Mouse (Mus musculus): ENCODE results near the gene Sept14. TPM values are rescaled to one million over a fixed set of nuclear protein-coding genes. Genes with fewer than 3 reads are reported as not detected.

The Sept14 gene
- polyA plus RNA-seq, 1 experiment from 2014 or later, result not detected

GRCm38 (mm10) chr5:129670036-129670458 lies 38.3 kb downstream of the Sept14 start, which contains the start of gene Zfp11:
TSS of gene Zfp11 (minus strand) at chr5:129670099.
- ATAC-seq (ENCODE audit: insufficient number of reproducible peaks, low FRiP score), result peak; percentile 87
- Histone ChIP-seq H3K4me3 (peak within 1 kb of the TSS; percentile 93), H3K27me3 (replicated peaks) (no peaks in the 10 kb centered on the region), H3K36me3 (no peaks in the 10 kb centered on the region), H3K4me2 (peak within 1 kb of the TSS; percentile 80), H3K9ac (peak within 1 kb of the TSS; percentile 90), H3K9me3 (replicated peaks) (peaks cover 11% of the 10 kb centered on the region; the same call in 1 of the 2 replicates), H3K4me1 (replicated peaks) (0 out of 2 replicates have a peak, but pooled peaks cover 6% of the 10 kb centered on the region), H3K27ac (ENCODE audit: poor library complexity, severe bottlenecking) (0 out of 2 replicates have a peak within 1 kb of the TSS, but pooled peaks have one; percentile 56)
- under 1% methylated on average over 23 of the region's 23 CpGs for WGBS

GRCm38 (mm10) chr5:129669453-129670035 lies 38.8 kb downstream of the Sept14 start:
- H3K27me3 ChIP-seq (replicated peaks), result no peaks in the 10 kb centered on the region
- H3K9me3 ChIP-seq (replicated peaks), result peaks cover 9% of the 10 kb centered on the region; the same call in 1 of the 2 replicates
- ATAC-seq (ENCODE audit: insufficient number of reproducible peaks, low FRiP score), result peak; percentile 78
- peak overlapping the region; percentile 90 for H3K9ac ChIP-seq
- WGBS, result 1% methylated on average over 31 of the region's 31 CpGs
- H3K4me2 ChIP-seq, result peak overlapping the region; percentile 80
- H3K4me1 ChIP-seq (replicated peaks), result 0 out of 2 replicates have a peak, but pooled peaks cover 6% of the 10 kb centered on the region
- H3K27ac ChIP-seq (ENCODE audit: poor library complexity, severe bottlenecking), result 0 out of 2 replicates have a peak overlapping the region, but pooled peaks have one; percentile 56
- peak overlapping the region; percentile 93 for H3K4me3 ChIP-seq
- no peaks in the 10 kb centered on the region for H3K36me3 ChIP-seq

GRCm38 (mm10) chr5:129667851-129668250 lies 40.5 kb downstream of the Sept14 start:
- H3K9ac ChIP-seq, result no peak overlapping the region
- ATAC-seq (ENCODE audit: insufficient number of reproducible peaks, low FRiP score), result no peak
- H3K4me3 ChIP-seq, result no peak overlapping the region
- H3K27me3 ChIP-seq (replicated peaks), result no peaks in the 10 kb centered on the region
- no peaks in the 10 kb centered on the region for H3K36me3 ChIP-seq
- no peak overlapping the region for H3K4me2 ChIP-seq
- WGBS, result 67% methylated on average over 4 of the region's 4 CpGs
- H3K9me3 ChIP-seq (replicated peaks), result no peaks in the 10 kb centered on the region
- H3K4me1 ChIP-seq (replicated peaks), result 0 out of 2 replicates have a peak, but pooled peaks cover 6% of the 10 kb centered on the region
- H3K27ac ChIP-seq (ENCODE audit: poor library complexity, severe bottlenecking), result no peak overlapping the region

- Histone ChIP-seq H3K4me1 (replicated peaks) (0 out of 2 replicates have a peak, but pooled peaks cover 6% of the 10 kb centered on the region), H3K4me2 (no peak overlapping the region), H3K4me3 (no peak overlapping the region), H3K27ac (ENCODE audit: poor library complexity, severe bottlenecking) (no peak overlapping the region), H3K27me3 (replicated peaks) (no peaks in the 10 kb centered on the region), H3K36me3 (no peaks in the 10 kb centered on the region), H3K9ac (no peak overlapping the region), H3K9me3 (replicated peaks) (no peaks in the 10 kb centered on the region)
- ATAC-seq (ENCODE audit: insufficient number of reproducible peaks, low FRiP score), result no peak
- 90% methylated on average over 10 of the region's 10 CpGs for WGBS
These were observed 41.9 kb downstream of the Sept14 start for GRCm38 (mm10) chr5:129666271-129666909.

GRCm38 (mm10) chr5:129664090-129664489 lies 44.2 kb downstream of the Sept14 start:
- no peak for ATAC-seq (ENCODE audit: insufficient number of reproducible peaks, low FRiP score)
- H3K27ac ChIP-seq (ENCODE audit: poor library complexity, severe bottlenecking), result no peak overlapping the region
- WGBS, result 76% methylated on average over 5 of the region's 5 CpGs
- no peak overlapping the region for H3K4me3 ChIP-seq
- 0 out of 2 replicates have a peak, but pooled peaks cover 6% of the 10 kb centered on the region for H3K4me1 ChIP-seq (replicated peaks)
- no peak overlapping the region for H3K4me2 ChIP-seq
- H3K9ac ChIP-seq, result no peak overlapping the region
- no peaks in the 10 kb centered on the region for H3K9me3 ChIP-seq (replicated peaks)
- H3K36me3 ChIP-seq, result peaks cover 18% of the 10 kb centered on the region
- no peaks in the 10 kb centered on the region for H3K27me3 ChIP-seq (replicated peaks)

GRCm38 (mm10) chr5:129657931-129658330 lies 50.4 kb downstream of the Sept14 start:
- H3K27ac ChIP-seq (ENCODE audit: poor library complexity, severe bottlenecking), result no peak overlapping the region
- H3K4me2 ChIP-seq, result no peak overlapping the region
- 89% methylated on average over 15 of the region's 15 CpGs for WGBS
- H3K4me3 ChIP-seq, result no peak overlapping the region
- ATAC-seq (ENCODE audit: insufficient number of reproducible peaks, low FRiP score), result no peak
- peaks cover 56% of the 10 kb centered on the region for H3K36me3 ChIP-seq
- H3K9ac ChIP-seq, result no peak overlapping the region
- H3K4me1 ChIP-seq (replicated peaks), result no peaks in the 10 kb centered on the region
- no peaks in the 10 kb centered on the region for H3K27me3 ChIP-seq (replicated peaks)
- no peaks in the 10 kb centered on the region for H3K9me3 ChIP-seq (replicated peaks)

GRCm38 (mm10) chr5:129657016-129657415 lies 51.3 kb downstream of the Sept14 start:
- Histone ChIP-seq H3K4me2 (no peak overlapping the region), H3K9ac (no peak overlapping the region), H3K36me3 (peaks cover 65% of the 10 kb centered on the region), H3K4me3 (no peak overlapping the region), H3K9me3 (replicated peaks) (no peaks in the 10 kb centered on the region), H3K27me3 (replicated peaks) (no peaks in the 10 kb centered on the region), H3K4me1 (replicated peaks) (no peaks in the 10 kb centered on the region), H3K27ac (ENCODE audit: poor library complexity, severe bottlenecking) (no peak overlapping the region)
- 94% methylated on average over 10 of the region's 10 CpGs for WGBS
- no peak for ATAC-seq (ENCODE audit: insufficient number of reproducible peaks, low FRiP score)

- Histone ChIP-seq H3K27me3 (replicated peaks) (no peaks in the 10 kb centered on the region), H3K4me1 (replicated peaks) (no peaks in the 10 kb centered on the region), H3K9me3 (replicated peaks) (no peaks in the 10 kb centered on the region), H3K27ac (ENCODE audit: poor library complexity, severe bottlenecking) (no peak overlapping the region), H3K4me2 (no peak overlapping the region), H3K9ac (no peak overlapping the region), H3K36me3 (peaks cover 14% of the 10 kb centered on the region), H3K4me3 (no peak overlapping the region)
- ATAC-seq (ENCODE audit: insufficient number of reproducible peaks, low FRiP score), result no peak
- WGBS, result 87% methylated on average over 5 of the region's 5 CpGs
These were observed 57.5 kb downstream of the Sept14 start for GRCm38 (mm10) chr5:129650858-129651257.

Other genes starting within 250 kb of the Sept14 start
- 29.3 and 31.2 TPM in 2 replicates for gene Sfswap, start 207.3 kb downstream of the Sept14 start, polyA plus RNA-seq (2016; fragmentation: Nextera tagmentation; extraction: Ambion mirVana)
- gene Mmp17, start 124.3 kb downstream of the Sept14 start, polyA plus RNA-seq (2016; fragmentation: Nextera tagmentation; extraction: Ambion mirVana), result 0.65 and 1.2 TPM in 2 replicates
- 3.6 and 4.3 TPM in 2 replicates for gene Zfp11, start 38.4 kb downstream of the Sept14 start, polyA plus RNA-seq (2016; fragmentation: Nextera tagmentation; extraction: Ambion mirVana)
- gene Mrps17, start 7.0 kb upstream of the Sept14 start, polyA plus RNA-seq (2016; fragmentation: Nextera tagmentation; extraction: Ambion mirVana), result 142 and 145 TPM in 2 replicates
- gene Nipsnap2, start 16.6 kb upstream of the Sept14 start, polyA plus RNA-seq (2016; fragmentation: Nextera tagmentation; extraction: Ambion mirVana), result 264 and 276 TPM in 2 replicates
- 27.0 and 27.4 TPM in 2 replicates for gene Psph, start 78.9 kb upstream of the Sept14 start, polyA plus RNA-seq (2016; fragmentation: Nextera tagmentation; extraction: Ambion mirVana)
- gene Sumf2, start 138.5 kb upstream of the Sept14 start, polyA plus RNA-seq (2016; fragmentation: Nextera tagmentation; extraction: Ambion mirVana), result 40.7 and 42.4 TPM in 2 replicates
- 738 and 776 TPM in 2 replicates for gene Chchd2, start 179.0 kb upstream of the Sept14 start, polyA plus RNA-seq (2016; fragmentation: Nextera tagmentation; extraction: Ambion mirVana)
- gene Zbed5, start 187.2 kb upstream of the Sept14 start, polyA plus RNA-seq (2016; fragmentation: Nextera tagmentation; extraction: Ambion mirVana), result 3.5 and 4.5 TPM in 2 replicates
- 0.77 and 1.1 TPM in 2 replicates for gene Phkg1, start 190.0 kb upstream of the Sept14 start, polyA plus RNA-seq (2016; fragmentation: Nextera tagmentation; extraction: Ambion mirVana)
- 2.0 and 2.3 TPM in 2 replicates for gene Nupr1l, start 200.0 kb upstream of the Sept14 start, polyA plus RNA-seq (2016; fragmentation: Nextera tagmentation; extraction: Ambion mirVana)
- gene Vkorc1l1, start 233.5 kb upstream of the Sept14 start, polyA plus RNA-seq (2016; fragmentation: Nextera tagmentation; extraction: Ambion mirVana), result 23.2 and 24.2 TPM in 2 replicates